Comparison of ENCODE assay signal across 10 mouse cellular contexts in the genomic region with DNA sequence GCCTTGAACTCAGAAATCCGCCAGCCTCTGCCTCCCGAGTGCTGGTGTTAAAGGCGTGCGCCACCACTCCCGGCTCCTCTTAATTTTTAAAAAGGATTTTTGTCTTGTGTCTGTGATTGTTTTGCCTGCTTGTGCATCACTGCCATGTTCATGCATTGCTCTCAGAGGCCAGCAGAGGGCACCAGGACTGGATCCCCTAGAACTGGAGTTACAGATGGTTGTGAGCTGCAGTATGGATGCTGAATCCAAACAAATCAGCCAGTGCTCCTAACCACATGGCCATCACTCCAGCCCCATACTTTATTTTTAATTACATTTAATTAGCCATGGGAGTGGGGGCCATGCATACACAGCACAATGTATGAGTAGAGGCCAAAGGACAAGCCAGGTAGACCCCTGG. TPM values are rescaled to one million over a fixed set of nuclear protein-coding genes. Genes with fewer than 3 reads are reported as not detected.
DNase-seq lines count a peak whose midpoint lies in the region; TF ChIP-seq lines count a peak whose summit lies in the region.
"Had no signal": no experiment of that assay in that cellular context is flagged by ENCODE, and none has a peak within 500 bp of the region (broad histone marks: within the 10 kb centered on the region; RNA-seq: fewer than 3 reads in every experiment).

No protein-coding gene starts in this region.

- no peak overlapping the region for H3K27ac ChIP-seq in spleen, adult 2 months (ENCODE audit: insufficient read depth, low read length)
- no peak overlapping the region for H3K27ac ChIP-seq in kidney, adult 2 months (ENCODE audit: insufficient read depth, low read depth, low read length)
- H3K27ac ChIP-seq: neural tube, embryonic 13.5 days had no signal

- no peaks in the 10 kb centered on the region for H3K4me1 ChIP-seq in spleen, adult 2 months (ENCODE audit: control insufficient read depth, insufficient read depth, insufficient read length)
- H3K4me1 ChIP-seq in kidney, adult 2 months (ENCODE audit: control insufficient read depth, insufficient read depth, low read length), result no peaks in the 10 kb centered on the region
- H3K4me1 ChIP-seq in lung, adult 2 months (ENCODE audit: control insufficient read depth, insufficient read depth, low read length), result peaks cover 3% of the 10 kb centered on the region; the same call in 1 of the 2 replicates
- H3K4me1 ChIP-seq: neural tube, embryonic 13.5 days had no signal

- no peak overlapping the region for H3K4me3 ChIP-seq in spleen, adult 2 months (ENCODE audit: extremely low read depth, insufficient read depth, insufficient read length)
- H3K4me3 ChIP-seq in kidney, adult 2 months (ENCODE audit: insufficient read depth, low read depth, low read length), result no peak overlapping the region
- H3K4me3 ChIP-seq in lung, adult 2 months (replicated peaks; ENCODE audit: extremely low read depth, low read depth, low read length), result no peak overlapping the region
- H3K4me3 ChIP-seq: neural tube, embryonic 13.5 days had no signal

- TF ChIP-seq CTCF in spleen, adult 2 months (IDR thresholded peaks at IDR 0.05; ENCODE audit: extremely low read depth, insufficient read depth, insufficient read length, insufficient replicate concordance), result peak; percentile 48; the same call in 1 of the 2 replicates
- peak; percentile 79 for TF ChIP-seq CTCF in kidney, adult 2 months (conservative IDR thresholded peaks at IDR 0.05; ENCODE audit: insufficient read depth, insufficient read length, low read depth, low read length)
- TF ChIP-seq CTCF in lung, adult 2 months (IDR thresholded peaks at IDR 0.05; ENCODE audit: insufficient read depth, low read length), result peak; percentile 80

- peak; percentile 76 to 81 for DNase-seq in cerebellum, postnatal 10 days
- no peak for DNase-seq in cerebellum, adult 8-10 months
- peak; percentile 3 to 27 for DNase-seq in spleen, adult 2 months (ENCODE audit: low read depth in 1 of 2, low spot score in 2 of 2)
- no peak for DNase-seq in spleen, postnatal 36 days (ENCODE audit: low spot score in 2 of 2)
- peak; percentile 56 for DNase-seq in embryo, embryonic 11 days
- DNase-seq in kidney, adult 2 months, result peak; percentile 53
- DNase-seq in lung, adult 2 months, result peak; percentile 47
- peak; percentile 62 to 66 for DNase-seq in right cerebral cortex, adult 2 months (ENCODE audit: low spot score in 2 of 2)

- TF ChIP-seq POLR2A in spleen, adult 2 months (IDR thresholded peaks at IDR 0.05; ENCODE audit: low read depth, low read length), result no peak
- no peak for TF ChIP-seq POLR2A in kidney, adult 2 months (IDR thresholded peaks at IDR 0.05; ENCODE audit: low read depth, low read length)
- no peak for TF ChIP-seq POLR2A in lung, adult 2 months (IDR thresholded peaks at IDR 0.05; ENCODE audit: borderline replicate concordance, extremely low read depth, low read depth, low read length)

- no peaks in the 10 kb centered on the region for H3K36me3 ChIP-seq in spleen, adult 2 months (ENCODE audit: control insufficient read depth, insufficient read depth, low read length)
- no peaks in the 10 kb centered on the region for H3K36me3 ChIP-seq in kidney, adult 2 months (ENCODE audit: control insufficient read depth, insufficient read depth, low read length)
- H3K36me3 ChIP-seq: neural tube, embryonic 13.5 days had no signal

- 0 out of 2 replicates have a peak, but pooled peaks cover 2% of the 10 kb centered on the region for H3K27me3 ChIP-seq in spleen, adult 2 months (ENCODE audit: control insufficient read depth, insufficient read depth, low read length)
- no peaks in the 10 kb centered on the region for H3K27me3 ChIP-seq in kidney, adult 2 months (replicated peaks; ENCODE audit: control insufficient read depth, insufficient read depth, low read length)
- H3K27me3 ChIP-seq: neural tube, embryonic 13.5 days had no signal

- WGBS in spleen, adult 2 months, result 51% methylated on average over 5 of the region's 5 CpGs
- whole genome bisulfite sequencing in kidney, adult 2 months, result 52% methylated on average over 5 of the region's 5 CpGs
- 32% methylated on average over 5 of the region's 5 CpGs for WGBS in lung, adult 2 months

RNA-seq across cellular contexts. Expression of a gene that starts 6.4 kb away (rescaled TPM):
- polyA plus RNA-seq in spleen, adult 2 months (2012; rRNA removed), result not detected in 2 replicates
- 0.08 and 0.12 TPM in 2 replicates for polyA plus RNA-seq in kidney, adult 2 months (2012; rRNA removed)
- 36.0 and 44.3 TPM in 2 replicates for polyA plus RNA-seq in lung, adult 2 months (2012; rRNA removed)
- polyA plus RNA-seq: neural tube, embryonic 13.5 days had no signal

RNA-seq across cellular contexts. Expression of a gene that starts 12.7 kb away (rescaled TPM):
- 18.4 and 21.1 TPM in 2 replicates for polyA plus RNA-seq in spleen, adult 2 months (2012; rRNA removed)
- 14.6 and 14.9 TPM in 2 replicates for polyA plus RNA-seq in kidney, adult 2 months (2012; rRNA removed)
- polyA plus RNA-seq in lung, adult 2 months (2012; rRNA removed), result 35.6 and 38.0 TPM in 2 replicates

RNA-seq across cellular contexts. Expression of a gene that starts 13.4 kb away (rescaled TPM):
- polyA plus RNA-seq in spleen, adult 2 months (2012; rRNA removed), result 16.0 and 16.6 TPM in 2 replicates
- polyA plus RNA-seq in kidney, adult 2 months (2012; rRNA removed), result 16.6 and 18.3 TPM in 2 replicates
- polyA plus RNA-seq in lung, adult 2 months (2012; rRNA removed), result 17.6 and 21.0 TPM in 2 replicates

RNA-seq across cellular contexts. Expression of a gene that starts 13.6 kb away (rescaled TPM):
- polyA plus RNA-seq in spleen, adult 2 months (2012; rRNA removed), result 2.4 and 3.1 TPM in 2 replicates
- polyA plus RNA-seq in kidney, adult 2 months (2012; rRNA removed), result 3.1 and 3.3 TPM in 2 replicates
- 2.0 and 2.5 TPM in 2 replicates for polyA plus RNA-seq in lung, adult 2 months (2012; rRNA removed)

RNA-seq across cellular contexts. Expression of a gene that starts 15.0 kb away (rescaled TPM):
- polyA plus RNA-seq in spleen, adult 2 months (2012; rRNA removed), result not detected in 2 replicates
- not detected in 2 replicates for polyA plus RNA-seq in kidney, adult 2 months (2012; rRNA removed)
- not detected in 2 replicates for polyA plus RNA-seq in lung, adult 2 months (2012; rRNA removed)
- polyA plus RNA-seq: heart, embryonic 16.5 days; neural tube, embryonic 13.5 days had no signal

Comparison
In these comparisons a context has a peak if more than half of its experiments do, and no peak if none do; other contexts are left out.
1. DNase-seq: peak in cerebellum, postnatal 10 days (2 of 2), spleen, adult 2 months (2 of 2), embryo, embryonic 11 days (single experiment), kidney, adult 2 months (single experiment), lung, adult 2 months (single experiment) and right cerebral cortex, adult 2 months (2 of 2); none in cerebellum, adult 8-10 months (single experiment) and spleen, postnatal 36 days (0 of 2).
2. RNA of a gene that starts 6.4 kb away (polyA plus RNA-seq): 36.0 to 44.3 TPM in lung, adult 2 months; 0.08 to 0.12 TPM in kidney, adult 2 months and not detected in spleen, adult 2 months; every median in the first group is over 10 times any median in the second.
3. Peak in every context shown above with its lines, with median percentiles within 50 percentile points of each other: CTCF ChIP-seq.